Mouse (Mus musculus): ENCODE results near the gene B3galnt1.
"Not testable (repeated sequence)": the region's sequence is repeated elsewhere in the genome, so short reads cannot be mapped to it uniquely, and the experiment has no call there.

The B3galnt1 gene

GRCm38 (mm10) chr3:69565586-69565985 lies 33.2 kb downstream of the B3galnt1 start:
- DNase-seq (ENCODE audit: low spot score in 2 of 2) = not testable (repeated sequence)

DNA sequence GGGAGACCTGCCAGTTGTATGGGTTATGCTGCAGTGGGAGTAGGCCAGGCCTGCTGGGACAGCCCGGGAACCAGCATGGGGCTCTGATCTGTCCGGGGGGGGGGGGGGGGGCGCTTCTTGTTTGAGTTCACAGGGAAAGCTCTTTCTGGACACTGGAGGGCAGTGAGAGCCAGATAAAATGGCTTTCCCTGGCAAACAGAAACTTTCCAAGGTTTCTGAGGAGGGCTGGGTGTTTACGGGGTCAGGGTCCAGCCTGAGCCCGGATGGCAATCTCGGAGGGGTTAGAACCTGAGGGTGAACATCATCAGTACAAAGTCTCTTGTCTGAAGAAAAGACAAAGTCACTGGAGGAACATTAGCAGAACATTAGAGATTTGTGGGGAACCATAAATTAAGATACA lies 35.4 kb downstream of the B3galnt1 start:
- no peak for DNase-seq (ENCODE audit: low spot score in 2 of 2)

DNA sequence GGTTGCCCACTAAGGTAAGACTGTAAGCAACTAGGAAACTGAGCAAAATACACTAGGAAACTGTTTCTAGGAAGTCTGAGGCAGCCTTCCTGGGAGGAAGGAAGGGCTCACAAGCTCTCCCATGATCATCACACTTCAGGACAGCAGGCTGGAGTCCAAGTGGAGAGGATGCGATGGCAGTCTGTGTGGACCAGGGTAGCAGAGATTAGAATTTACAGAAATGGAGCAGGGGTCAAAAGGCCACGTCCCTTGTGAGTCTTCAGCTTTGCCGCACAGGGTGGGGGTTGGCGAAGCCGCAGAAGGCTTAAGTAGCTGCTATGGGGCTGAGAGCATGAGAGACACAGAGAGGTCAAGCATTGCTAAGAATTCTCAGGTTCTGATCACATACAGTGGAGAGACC lies 37.1 kb downstream of the B3galnt1 start:
- DNase-seq (ENCODE audit: low spot score in 2 of 2) = no peak

- no peak for DNase-seq (ENCODE audit: low spot score in 2 of 2)
Measured at GRCm38 (mm10) chr3:69559975-69560330, 38.8 kb downstream of the B3galnt1 start.

GRCm38 (mm10) chr3:69559316-69559974 lies 39.3 kb downstream of the B3galnt1 start:
- no peak for DNase-seq (ENCODE audit: low spot score in 2 of 2)

DNA sequence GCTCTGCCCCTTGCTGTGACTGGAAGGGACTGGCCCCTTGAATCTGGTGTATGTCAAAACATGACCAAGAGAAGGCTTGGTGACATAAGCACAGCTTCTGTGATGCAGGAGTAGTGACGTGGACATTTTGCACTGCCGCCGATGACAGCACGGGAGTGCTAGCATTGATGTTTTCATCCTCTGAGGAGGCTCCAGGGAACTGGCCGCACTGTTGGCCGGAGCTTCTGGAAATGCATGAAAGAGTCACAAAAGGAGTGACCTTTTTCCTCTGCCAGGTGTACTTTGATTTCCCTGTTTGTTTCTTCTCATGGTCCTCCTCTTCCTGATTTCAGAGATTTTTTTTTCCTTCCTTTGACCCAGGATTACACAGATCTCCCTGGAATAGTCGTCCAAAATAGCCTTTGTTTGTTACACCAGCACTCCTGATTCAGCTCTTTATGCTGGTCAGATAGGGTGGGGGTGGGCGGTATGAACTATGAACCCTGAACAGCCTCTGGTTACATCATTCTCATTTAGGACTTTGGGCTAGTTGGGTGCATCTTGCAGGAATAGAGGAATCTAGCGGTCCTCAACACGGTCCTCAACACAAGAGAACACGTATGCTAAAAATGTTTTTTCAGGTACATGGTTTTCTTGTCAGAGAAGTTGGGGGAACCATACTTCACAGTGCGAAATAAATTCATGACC lies 42.5 kb downstream of the B3galnt1 start:
- DNase-seq (ENCODE audit: low spot score in 2 of 2) = no peak

DNA sequence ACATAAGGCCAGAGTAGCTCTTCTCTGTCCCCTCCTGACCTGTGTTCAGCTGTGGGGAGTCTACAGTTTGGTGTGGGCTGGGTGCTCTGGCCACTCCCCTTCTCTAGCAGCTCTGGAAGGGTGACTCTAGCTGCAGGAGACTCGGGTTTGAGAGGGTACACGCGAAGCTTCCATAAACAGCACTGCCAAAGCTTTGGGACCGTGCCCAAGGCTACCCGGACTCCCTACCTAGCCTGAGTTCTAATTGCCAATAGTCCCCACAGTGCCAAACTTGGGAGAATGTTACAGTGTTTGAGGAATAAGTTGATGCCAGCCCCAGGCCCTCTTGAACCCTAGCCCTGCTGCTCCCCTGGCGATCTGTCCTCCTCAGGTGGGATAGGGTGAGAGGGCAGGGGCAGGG lies 43.2 kb downstream of the B3galnt1 start:
- DNase-seq (ENCODE audit: low spot score in 2 of 2) = no peak

- no peak for DNase-seq (ENCODE audit: low spot score in 2 of 2)
Measured at GRCm38 (mm10) chr3:69549602-69550001, 49.2 kb downstream of the B3galnt1 start.

GRCm38 (mm10) chr3:69548704-69549455 lies 49.9 kb downstream of the B3galnt1 start:
- no peak for DNase-seq (ENCODE audit: low spot score in 2 of 2)

GRCm38 (mm10) chr3:69545017-69545416 lies 53.7 kb downstream of the B3galnt1 start:
- DNase-seq (ENCODE audit: low spot score in 2 of 2) = no peak

GRCm38 (mm10) chr3:69543730-69544129 lies 55.0 kb downstream of the B3galnt1 start:
- DNase-seq (ENCODE audit: low spot score in 2 of 2) = no peak

DNA sequence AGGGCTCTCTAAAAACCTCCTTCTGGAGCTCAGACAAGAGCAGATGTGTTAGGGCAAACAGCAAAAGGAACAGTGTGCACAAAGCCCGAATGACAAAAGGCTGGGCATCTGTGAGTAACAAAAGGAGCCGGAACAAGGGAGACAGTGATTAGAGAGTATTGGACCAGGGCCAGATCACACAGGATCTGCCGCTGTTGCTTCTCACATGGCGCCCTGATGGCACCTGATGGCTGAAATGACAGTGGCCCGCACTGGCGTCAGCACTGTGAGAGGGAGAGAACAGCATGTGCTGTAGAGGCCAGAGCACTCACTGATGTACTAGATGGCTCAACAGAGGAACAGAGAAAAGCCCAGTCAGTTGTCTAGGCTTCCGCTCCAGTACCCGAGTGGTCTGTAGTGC lies 55.8 kb downstream of the B3galnt1 start:
- DNase-seq (ENCODE audit: low spot score in 2 of 2) = no peak

- no peak for DNase-seq (ENCODE audit: low spot score in 2 of 2)
Measured at GRCm38 (mm10) chr3:69535941-69536647, 62.7 kb downstream of the B3galnt1 start.

DNA sequence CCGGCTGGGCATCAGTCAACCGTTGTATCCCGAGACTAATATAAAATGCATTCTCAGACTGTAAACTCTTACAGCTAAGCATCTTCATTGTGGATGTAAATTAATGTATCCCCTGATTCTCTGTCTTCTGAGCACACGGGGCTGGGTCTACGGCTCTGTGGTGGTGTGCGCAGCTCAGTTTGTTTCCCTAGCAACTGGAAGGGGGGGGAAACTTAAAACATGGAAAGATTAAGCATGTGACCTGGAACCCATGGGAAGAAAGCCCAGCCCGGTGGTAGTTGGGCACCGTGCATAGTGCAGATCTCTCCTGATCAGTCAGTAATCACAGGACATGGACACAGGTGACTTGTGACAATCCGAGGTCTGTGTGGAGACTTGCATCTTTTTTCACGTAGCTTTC lies 63.3 kb downstream of the B3galnt1 start:
- no peak for DNase-seq (ENCODE audit: low spot score in 2 of 2)

DNA sequence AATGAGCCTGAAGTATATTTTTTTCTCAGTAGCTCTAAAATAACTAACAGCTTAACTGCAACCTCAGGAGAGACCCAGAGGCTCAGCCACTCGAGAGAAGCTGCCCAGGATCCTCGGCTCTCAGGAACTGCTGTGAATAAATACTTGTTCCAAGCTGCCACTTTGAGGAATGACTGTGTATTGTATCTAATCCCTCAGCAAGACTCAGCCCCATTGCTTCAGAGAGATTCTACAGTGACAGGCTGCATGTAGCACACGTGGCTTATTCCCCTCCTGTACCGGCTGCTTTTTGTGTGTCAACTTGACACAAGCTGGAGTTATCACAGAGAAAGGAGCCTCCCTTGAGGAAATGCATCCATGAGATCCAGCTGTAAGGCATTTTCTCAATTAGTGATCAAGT lies 66.1 kb downstream of the B3galnt1 start:
- no peak for DNase-seq (ENCODE audit: low spot score in 2 of 2)

DNA sequence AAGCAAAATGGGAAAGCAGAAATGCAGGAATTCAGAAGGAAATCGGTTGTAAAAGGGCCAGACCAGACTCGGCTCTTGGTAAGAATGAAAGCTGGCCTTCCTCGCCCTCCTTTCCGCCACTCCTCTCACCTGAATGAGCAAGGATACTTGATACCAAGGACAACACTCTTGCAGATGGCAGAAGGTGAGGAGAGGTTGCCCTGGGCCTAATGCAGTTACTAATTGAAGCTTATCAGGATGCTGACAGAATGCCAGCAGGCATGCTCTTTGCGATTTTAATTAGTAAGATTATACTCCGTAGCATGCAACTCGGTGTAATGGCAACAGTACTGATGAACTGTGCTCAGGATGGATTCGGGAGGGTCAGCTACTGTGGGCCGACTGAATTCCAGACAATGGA lies 67.2 kb downstream of the B3galnt1 start:
- DNase-seq (ENCODE audit: low spot score in 2 of 2) = no peak

- no peak for DNase-seq (ENCODE audit: low spot score in 2 of 2)
Measured at GRCm38 (mm10) chr3:69529576-69529975, 69.2 kb downstream of the B3galnt1 start.

DNA sequence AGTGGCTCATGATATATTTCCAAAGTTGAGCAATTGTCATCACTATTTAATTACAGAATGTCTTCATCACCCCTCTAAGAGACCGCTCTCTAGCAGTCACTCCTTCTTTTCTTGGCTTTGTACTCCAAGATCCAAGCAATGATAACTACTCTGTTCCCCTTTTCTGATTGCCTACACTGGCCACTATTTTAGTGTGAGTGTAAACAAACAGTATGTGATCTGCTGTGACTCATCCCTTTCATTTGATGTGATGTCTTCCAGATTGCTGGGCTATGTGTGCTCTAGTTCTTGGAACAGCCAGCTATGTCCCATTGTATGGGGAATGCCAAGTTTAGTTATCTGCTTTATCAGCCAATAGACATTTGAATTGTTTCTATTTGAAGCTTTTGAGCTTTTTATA lies 71.4 kb downstream of the B3galnt1 start:
- no peak for DNase-seq (ENCODE audit: low spot score in 2 of 2)

- DNase-seq (ENCODE audit: low spot score in 2 of 2) = no peak
Measured at GRCm38 (mm10) chr3:69525072-69525529, 73.7 kb downstream of the B3galnt1 start.

DNA sequence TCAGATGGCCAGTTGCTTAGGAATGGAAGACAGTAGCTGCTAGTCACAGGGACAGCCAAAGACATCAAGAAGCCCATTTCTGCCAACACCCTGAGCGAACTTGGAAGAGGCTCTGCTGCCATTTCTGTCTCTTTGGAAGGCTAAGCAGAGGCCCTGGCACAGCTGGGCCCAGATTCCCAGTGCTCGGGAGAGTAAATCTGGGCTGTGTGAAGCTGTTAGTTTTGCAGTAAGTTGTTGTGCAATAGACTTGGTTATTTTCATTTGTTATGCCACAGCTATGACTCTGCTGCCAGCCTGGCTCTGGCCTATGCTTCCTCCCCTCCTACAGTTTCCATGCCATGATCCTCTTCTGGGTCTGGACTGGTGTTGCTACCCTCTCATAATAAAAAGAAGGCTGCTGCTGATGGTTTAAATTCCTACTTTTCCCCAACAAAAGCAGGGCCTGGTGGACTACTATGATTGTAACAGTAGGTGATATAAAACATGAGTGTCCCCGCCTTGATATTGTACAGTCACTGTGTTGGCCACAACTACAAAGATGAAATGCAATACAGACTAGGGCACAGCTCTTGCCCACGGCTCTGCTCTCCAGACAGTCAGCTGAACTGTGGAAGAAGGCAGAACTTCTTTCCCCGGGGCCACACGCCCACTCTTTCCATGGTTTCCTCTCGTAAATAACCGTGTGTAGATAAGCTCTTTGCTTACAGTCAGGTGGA lies 74.2 kb downstream of the B3galnt1 start:
- DNase-seq (ENCODE audit: low spot score in 2 of 2) = no peak

All from thymus, postnatal 10 days (tissue).